Mouse (Mus musculus): ENCODE data around the gene Sipa1l2.

Gene Sipa1l2

GRCm38 (mm10) chr8:125513935-125514334 is 55.7 kb downstream of the Sipa1l2 start:
- DNase-seq (ENCODE audit: low spot score in 2 of 2), result no peak

- no peak for DNase-seq (ENCODE audit: low spot score in 2 of 2)
These were observed 56.3 kb downstream of the Sipa1l2 start for GRCm38 (mm10) chr8:125513242-125513866.

GRCm38 (mm10) chr8:125512561-125512960 is 57.0 kb downstream of the Sipa1l2 start:
- no peak for DNase-seq (ENCODE audit: low spot score in 2 of 2)

GRCm38 (mm10) chr8:125510861-125511668 is 58.5 kb downstream of the Sipa1l2 start:
- no peak for DNase-seq (ENCODE audit: low spot score in 2 of 2)

GRCm38 (mm10) chr8:125509776-125510175 is 59.8 kb downstream of the Sipa1l2 start:
- no peak for DNase-seq (ENCODE audit: low spot score in 2 of 2)

GRCm38 (mm10) chr8:125509175-125509574 is 60.4 kb downstream of the Sipa1l2 start:
- no peak for DNase-seq (ENCODE audit: low spot score in 2 of 2)

GRCm38 (mm10) chr8:125507291-125507690 is 62.3 kb downstream of the Sipa1l2 start:
- no peak for DNase-seq (ENCODE audit: low spot score in 2 of 2)

- DNase-seq (ENCODE audit: low spot score in 2 of 2), result no peak
These were observed 64.9 kb downstream of the Sipa1l2 start for GRCm38 (mm10) chr8:125504605-125505257.

GRCm38 (mm10) chr8:125503808-125504207 is 65.8 kb downstream of the Sipa1l2 start:
- DNase-seq (ENCODE audit: low spot score in 2 of 2), result no peak

GRCm38 (mm10) chr8:125502828-125503227 is 66.8 kb downstream of the Sipa1l2 start:
- no peak for DNase-seq (ENCODE audit: low spot score in 2 of 2)

- DNase-seq (ENCODE audit: low spot score in 2 of 2), result no peak
These were observed 69.6 kb downstream of the Sipa1l2 start for GRCm38 (mm10) chr8:125500005-125500404.

GRCm38 (mm10) chr8:125498508-125498907 is 71.1 kb downstream of the Sipa1l2 start:
- DNase-seq (ENCODE audit: low spot score in 2 of 2), result no peak

GRCm38 (mm10) chr8:125495545-125495944 is 74.1 kb downstream of the Sipa1l2 start:
- no peak for DNase-seq (ENCODE audit: low spot score in 2 of 2)

- no peak for DNase-seq (ENCODE audit: low spot score in 2 of 2)
These were observed 76.3 kb downstream of the Sipa1l2 start for GRCm38 (mm10) chr8:125493254-125493815.

GRCm38 (mm10) chr8:125492416-125492815 is 77.2 kb downstream of the Sipa1l2 start:
- DNase-seq (ENCODE audit: low spot score in 2 of 2), result no peak

- no peak for DNase-seq (ENCODE audit: low spot score in 2 of 2)
These were observed 80.9 kb downstream of the Sipa1l2 start for GRCm38 (mm10) chr8:125488747-125489146.

- DNase-seq (ENCODE audit: low spot score in 2 of 2), result no peak
These were observed 83.9 kb downstream of the Sipa1l2 start for GRCm38 (mm10) chr8:125485715-125486114.

GRCm38 (mm10) chr8:125484530-125485196 is 84.9 kb downstream of the Sipa1l2 start:
- DNase-seq (ENCODE audit: low spot score in 2 of 2), result no peak

- DNase-seq (ENCODE audit: low spot score in 2 of 2), result no peak
These were observed 87.0 kb downstream of the Sipa1l2 start for GRCm38 (mm10) chr8:125482491-125483096.

- no peak for DNase-seq (ENCODE audit: low spot score in 2 of 2)
These were observed 94.7 kb downstream of the Sipa1l2 start for GRCm38 (mm10) chr8:125474876-125475275.

- DNase-seq (ENCODE audit: low spot score in 2 of 2), result no peak
These were observed 98.2 kb downstream of the Sipa1l2 start for GRCm38 (mm10) chr8:125471374-125471773.

Data from urinary bladder, adult 18-20 months (tissue).